Mouse (Mus musculus) liver, embryonic 18 days (tissue): Measurements from ENCODE around the gene Neurl4. TPM values are rescaled to one million over a fixed set of nuclear protein-coding genes. Genes with fewer than 3 reads are reported as not detected.

Source experiments
- polyA plus RNA-seq: library from polyadenylated mRNA; depleted of rRNA; stranded (reverse); fragments of >200 nt; gene quantifications from 2 replicates; pipeline ENCODE4 v1.2.3, GENCODE M21; 2012; rRNA removed

Gene Neurl4
- 11.4 and 13.4 TPM in 2 replicates for polyA plus RNA-seq

DNA sequence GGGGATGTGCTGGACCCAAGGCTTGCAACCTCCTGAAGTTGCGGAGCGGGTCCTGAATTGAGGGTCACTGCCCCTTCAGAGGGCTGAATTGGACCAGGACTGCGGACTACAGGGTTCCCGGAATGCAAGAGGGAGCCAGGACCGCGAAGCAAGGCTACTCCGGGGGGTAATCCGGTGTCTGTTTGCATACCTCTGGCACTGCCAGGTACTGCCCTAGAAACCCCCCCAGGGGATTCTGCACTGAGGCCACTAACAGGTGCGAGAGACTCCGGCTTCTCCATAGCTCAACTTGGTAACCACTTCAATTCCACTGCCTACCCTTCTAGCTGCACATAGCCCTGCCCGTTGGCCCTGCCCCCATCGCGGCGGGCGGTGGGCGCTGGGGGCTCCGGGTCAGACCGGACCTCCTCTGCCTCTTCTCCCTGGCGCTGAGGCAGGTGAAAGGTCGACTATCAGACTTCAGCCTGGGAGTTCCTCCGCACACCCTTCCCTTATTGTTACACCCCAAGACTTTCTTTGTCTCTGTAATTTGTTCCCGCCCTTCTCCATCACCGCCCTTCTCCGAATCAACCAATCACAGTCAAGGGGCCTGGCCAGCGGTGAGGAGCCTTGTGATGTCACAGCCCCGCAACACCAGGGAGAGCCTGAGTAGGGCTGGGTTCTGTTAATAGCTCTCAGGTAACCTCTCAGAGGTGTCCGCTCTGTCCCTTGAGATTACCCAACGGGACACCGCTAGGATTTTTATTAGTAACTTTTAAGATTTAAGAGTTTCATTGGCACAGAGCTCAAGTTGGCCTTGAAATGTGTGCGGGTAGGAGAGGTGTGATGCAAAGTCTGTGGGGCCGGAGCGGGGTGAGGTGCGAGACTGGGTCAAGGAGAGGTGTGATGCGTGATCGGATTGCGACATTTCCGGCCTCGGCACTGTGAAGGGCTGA, at the start of gene Neurl4, which contains the start of gene 2810408A11Rik:
Gene Neurl4 (plus strand): TSS at position 602 of the 935 bp plus-strand sequence.
Gene 2810408A11Rik (minus strand): TSS at position 517 of the 935 bp plus-strand sequence.

GRCm38 (mm10) chr11:69858113-69858998, 42.5 kb upstream of the Neurl4 start, which contains the start of gene Tnk1:
Tnk1 (minus strand) TSS chr11:69858730.

DNA sequence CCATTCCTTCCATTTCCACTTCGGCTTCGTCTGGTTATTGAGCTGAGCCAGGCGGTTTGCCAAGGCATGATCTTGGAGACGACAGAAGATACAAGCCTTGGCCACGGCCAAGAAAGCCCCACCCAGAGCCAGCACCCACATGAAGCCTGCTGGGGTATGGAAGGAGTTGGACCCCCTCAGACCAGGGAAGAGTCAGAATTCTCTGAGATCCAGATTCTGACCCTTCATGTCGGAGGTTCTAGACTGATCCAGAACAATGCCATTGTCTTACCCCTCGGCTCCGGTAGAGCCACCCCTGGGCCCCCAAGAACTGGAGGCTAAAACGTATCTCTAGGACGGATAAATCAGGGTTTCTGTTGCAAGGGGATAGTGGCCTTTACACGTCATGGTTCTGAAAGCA, 23.0 kb upstream of the Neurl4 start, which contains the start of gene Tmem95:
Gene Tmem95 (minus strand): TSS at position 141 of the 400 bp plus-strand sequence.

GRCm38 (mm10) chr11:69880853-69881603, 19.8 kb upstream of the Neurl4 start, which contains the start of gene Kctd11:
Kctd11 (minus strand) TSS chr11:69881406.

DNA sequence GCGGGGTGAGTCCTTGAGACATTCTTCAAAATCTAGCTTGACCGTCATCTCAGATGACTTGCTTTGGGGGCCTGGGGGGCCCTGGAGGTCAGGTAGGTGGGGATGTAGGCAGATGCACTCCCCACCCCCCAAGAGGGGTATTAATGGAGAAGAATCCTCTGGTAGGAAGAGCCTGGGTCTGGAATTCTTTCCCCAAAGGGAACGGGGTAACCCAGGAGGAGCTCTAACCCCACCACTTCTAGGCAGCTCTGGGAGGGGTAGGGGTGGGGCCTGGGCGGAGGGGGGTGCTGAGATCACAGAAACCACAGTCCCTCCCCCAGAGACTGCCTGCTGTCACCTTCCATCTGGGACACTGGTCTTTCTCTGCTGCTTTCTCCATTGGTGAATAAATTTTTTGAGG, 5.6 kb upstream of the Neurl4 start, which contains the start of gene Acap1:
Gene Acap1 (minus strand): TSS at position 249 of the 400 bp plus-strand sequence.

GRCm38 (mm10) chr11:69913554-69914371, 12.9 kb downstream of the Neurl4 start, which contains the start of gene Gps2:
Gps2 (plus strand) TSS chr11:69913888.

DNA sequence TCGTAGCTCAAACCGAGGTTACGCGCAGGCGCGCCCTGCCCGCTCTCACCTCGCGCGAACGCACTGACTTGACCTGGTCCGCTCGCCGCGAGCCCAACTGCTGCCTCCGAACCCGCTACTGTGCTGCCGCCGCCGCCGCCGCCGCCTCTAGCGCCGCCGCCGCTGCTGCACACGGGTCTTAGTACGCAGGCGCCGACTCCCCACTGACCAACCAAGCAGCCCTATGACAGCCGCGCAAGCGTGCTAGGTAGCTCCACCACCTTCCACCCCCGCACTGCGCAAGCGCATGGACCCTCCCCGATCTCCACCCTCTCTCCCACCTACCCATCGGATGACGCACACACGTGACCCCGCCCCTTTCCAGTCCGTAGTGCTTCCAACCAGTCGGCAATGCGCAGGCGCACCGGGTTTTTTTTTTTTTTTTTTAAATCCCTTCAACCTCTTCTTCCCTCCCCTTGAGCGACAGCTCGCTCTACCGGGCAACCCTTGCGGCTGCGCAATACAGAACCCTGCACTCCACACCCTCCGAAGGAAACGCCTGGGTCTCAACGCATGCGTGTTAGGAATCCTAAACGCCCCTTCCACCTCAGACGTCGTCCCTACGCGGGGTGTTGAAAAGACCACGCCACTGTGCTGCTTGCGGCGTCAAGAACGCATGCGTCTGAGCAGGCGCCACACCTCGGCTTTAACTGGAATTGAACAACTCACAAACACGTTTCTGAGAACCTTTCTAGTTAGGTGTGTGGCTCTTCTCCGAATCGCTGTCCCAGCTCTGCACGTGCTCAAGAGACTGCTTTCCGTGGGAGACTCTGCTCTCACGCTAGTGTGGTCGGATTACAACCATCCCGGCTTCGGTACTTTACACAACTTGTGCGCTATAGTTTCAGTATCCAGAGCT, 20.5 kb downstream of the Neurl4 start, which contains the start of gene Eif5a:
Gene Eif5a (minus strand): TSS at position 845 of the 898 bp plus-strand sequence.

GRCm38 (mm10) chr11:69935137-69935879, 34.4 kb downstream of the Neurl4 start, which contains the start of gene Ybx2:
Ybx2 (plus strand) TSS chr11:69935796.

DNA sequence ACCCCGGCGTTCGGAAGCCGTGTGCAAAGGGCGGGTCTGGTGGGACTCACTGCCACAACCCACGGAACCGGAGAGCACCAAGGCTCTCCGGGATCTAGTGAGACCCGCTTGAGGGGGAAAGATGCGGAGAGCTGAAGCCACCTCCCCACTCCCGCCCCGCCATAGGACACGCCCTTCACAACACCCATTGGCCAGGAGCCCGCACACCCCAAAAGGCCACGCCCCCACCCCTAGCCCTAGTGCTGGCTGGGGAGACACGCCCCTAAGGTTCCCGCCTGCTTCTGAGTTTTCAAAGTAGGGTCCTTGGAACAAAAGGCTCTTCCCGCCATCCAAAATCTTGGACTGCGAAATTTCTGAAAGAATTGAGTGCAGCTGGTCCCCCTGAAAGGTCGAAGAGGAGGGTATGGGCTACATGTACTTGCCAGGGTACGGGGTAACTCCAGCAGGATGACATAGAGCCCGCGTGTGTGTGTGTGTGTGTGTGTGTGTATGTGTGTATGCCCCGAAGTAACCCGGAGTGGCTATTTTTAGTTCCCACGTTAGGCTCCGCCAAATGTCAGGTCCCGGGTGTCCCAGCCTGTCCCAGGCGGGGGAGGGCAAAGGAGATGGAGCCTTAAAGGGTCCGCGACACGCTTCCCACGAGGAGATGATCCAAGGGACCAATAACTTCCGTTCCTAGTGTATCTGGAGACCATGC, 47.3 kb downstream of the Neurl4 start, which contains the start of gene Slc2a4:
Gene Slc2a4 (minus strand): TSS at position 123 of the 697 bp plus-strand sequence.

Other genes with a start within 250 kb of the Neurl4 start
- gene Sox15, start 245.8 kb upstream of the Neurl4 start, polyA plus RNA-seq, result 0.07 and 0.11 TPM in 2 replicates
- 45.9 and 49.8 TPM in 2 replicates for gene Mpdu1, start 238.4 kb upstream of the Neurl4 start, polyA plus RNA-seq
- 14.8 and 16.0 TPM in 2 replicates for gene Cd68, start 234.9 kb upstream of the Neurl4 start, polyA plus RNA-seq
- gene Eif4a1, start 228.6 kb upstream of the Neurl4 start, polyA plus RNA-seq, result 330 and 348 TPM in 2 replicates
- 37.6 and 40.5 TPM in 2 replicates for gene Senp3, start 219.0 kb upstream of the Neurl4 start, polyA plus RNA-seq
- 0.54 and 0.78 TPM in 2 replicates for gene Tnfsf13, start 215.3 kb upstream of the Neurl4 start, polyA plus RNA-seq
- 4.4 and 4.8 TPM in 2 replicates for gene Tnfsf12, start 205.2 kb upstream of the Neurl4 start, polyA plus RNA-seq
- gene Tnfsfm13, start 205.0 kb upstream of the Neurl4 start, polyA plus RNA-seq, result 0.96 and 1.1 TPM in 2 replicates
- 5.5 and 8.0 TPM in 2 replicates for gene Polr2a, start 142.4 kb upstream of the Neurl4 start, polyA plus RNA-seq
- gene Slc35g3, start 139.1 kb upstream of the Neurl4 start, polyA plus RNA-seq, result 0.02 TPM in 1 of 2 replicates, not detected in the other
- 2.3 and 2.8 TPM in 2 replicates for gene Zbtb4, start 135.2 kb upstream of the Neurl4 start, polyA plus RNA-seq
- 1.3 and 1.6 TPM in 2 replicates for gene Chrnb1, start 105.1 kb upstream of the Neurl4 start, polyA plus RNA-seq
- 0.43 and 0.58 TPM in 2 replicates for gene Fgf11, start 99.2 kb upstream of the Neurl4 start, polyA plus RNA-seq
- 1.2 and 1.6 TPM in 2 replicates for gene Tmem102, start 95.4 kb upstream of the Neurl4 start, polyA plus RNA-seq
- gene Gm39566, start 85.8 kb upstream of the Neurl4 start, polyA plus RNA-seq, result not detected in 2 replicates
- not detected in 2 replicates for gene Spem2, start 82.6 kb upstream of the Neurl4 start, polyA plus RNA-seq
- gene Spem1, start 78.9 kb upstream of the Neurl4 start, polyA plus RNA-seq, result not detected in 2 replicates
- 2.2 and 3.1 TPM in 2 replicates for gene Nlgn2, start 63.3 kb upstream of the Neurl4 start, polyA plus RNA-seq
- 227 and 300 TPM in 2 replicates for gene Tmem256, start 62.6 kb upstream of the Neurl4 start, polyA plus RNA-seq
- gene Plscr3, start 54.7 kb upstream of the Neurl4 start, polyA plus RNA-seq, result 19.8 and 22.6 TPM in 2 replicates
- 0.49 and 0.73 TPM in 2 replicates for gene Tnk1, start 42.3 kb upstream of the Neurl4 start, polyA plus RNA-seq
- gene Tmem95, start 23.1 kb upstream of the Neurl4 start, polyA plus RNA-seq, result not detected in 2 replicates
- 1.2 TPM in 2 replicates for gene Kctd11, start 19.7 kb upstream of the Neurl4 start, polyA plus RNA-seq
- 7.9 and 10.7 TPM in 2 replicates for gene Acap1, start 5.5 kb upstream of the Neurl4 start, polyA plus RNA-seq
- gene 2810408A11Rik, start 85 bp upstream of the Neurl4 start, polyA plus RNA-seq, result 0.36 and 0.38 TPM in 2 replicates
- 43.2 and 45.2 TPM in 2 replicates for gene Gps2, start 12.8 kb downstream of the Neurl4 start, polyA plus RNA-seq
- 578 and 620 TPM in 2 replicates for gene Eif5a, start 20.9 kb downstream of the Neurl4 start, polyA plus RNA-seq
- gene Ybx2, start 34.7 kb downstream of the Neurl4 start, polyA plus RNA-seq, result 0.08 and 0.42 TPM in 2 replicates
- 8.7 and 9.0 TPM in 2 replicates for gene Slc2a4, start 47.1 kb downstream of the Neurl4 start, polyA plus RNA-seq
- 3.2 and 4.8 TPM in 2 replicates for gene Cldn7, start 63.7 kb downstream of the Neurl4 start, polyA plus RNA-seq
- gene Ctdnep1, start 80.1 kb downstream of the Neurl4 start, polyA plus RNA-seq, result 23.5 and 24.9 TPM in 2 replicates
- 34.3 and 36.0 TPM in 2 replicates for gene Elp5, start 81.4 kb downstream of the Neurl4 start, polyA plus RNA-seq
- gene Gabarap, start 90.1 kb downstream of the Neurl4 start, polyA plus RNA-seq, result 191 and 207 TPM in 2 replicates
- 15.0 and 15.6 TPM in 2 replicates for gene Phf23, start 94.7 kb downstream of the Neurl4 start, polyA plus RNA-seq
- gene Dvl2, start 99.5 kb downstream of the Neurl4 start, polyA plus RNA-seq, result 4.2 and 4.6 TPM in 2 replicates
- gene Acadvl, start 114.3 kb downstream of the Neurl4 start, polyA plus RNA-seq, result 164 and 167 TPM in 2 replicates
- 1.6 and 2.3 TPM in 2 replicates for gene Dlg4, start 115.9 kb downstream of the Neurl4 start, polyA plus RNA-seq
- 170 and 192 TPM in 2 replicates for gene Asgr1, start 153.0 kb downstream of the Neurl4 start, polyA plus RNA-seq
- gene Asgr2, start 191.6 kb downstream of the Neurl4 start, polyA plus RNA-seq, result 46.4 and 50.4 TPM in 2 replicates
- 1.3 and 1.7 TPM in 2 replicates for gene Mgl2, start 229.3 kb downstream of the Neurl4 start, polyA plus RNA-seq